Mouse (Mus musculus) adrenal gland, adult 8-10 months (tissue): ENCODE results near the gene Rab7b. TPM values are rescaled to one million over a fixed set of nuclear protein-coding genes. Genes with fewer than 3 reads are reported as not detected.

Source experiments
- DNase-seq: peaks from one replicate; pipeline ENCODE4 v3.0.0; 2022
- total RNA-seq, 4 experiments: library from RNA; stranded (reverse); gene quantifications; 2 replicates each; pipeline ENCODE4 v1.2.4; 2022

Rab7b gene
- 10 to 100 TPM in 2 of 4 experiments, 1 to 10 TPM in 2; 6.6 to 17.4 (median 11.0) TPM for total RNA-seq

DNA sequence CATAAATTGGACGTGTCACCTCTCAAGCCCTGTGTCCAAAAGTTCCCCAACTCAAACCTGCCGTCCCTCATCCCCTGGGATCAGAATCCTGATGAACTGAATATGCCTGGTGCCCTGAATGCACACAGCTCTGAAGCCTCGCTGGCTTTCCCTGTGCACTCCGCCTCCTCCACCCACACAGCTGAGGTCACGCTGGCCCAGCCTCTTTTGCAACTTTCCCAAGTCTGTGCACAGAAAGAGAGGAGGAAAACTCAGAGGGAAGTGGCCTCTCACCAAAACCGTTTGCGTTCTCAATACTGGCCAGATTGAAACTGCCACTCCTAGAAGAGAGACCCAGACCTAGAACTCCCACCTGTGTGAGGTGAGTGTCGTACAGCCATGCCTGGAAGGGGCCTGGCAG, at the start of gene Rab7b:
Gene Rab7b, plus strand, starts transcription at position 221 of the 400 bp plus-strand sequence.
- peak; percentile 58 for DNase-seq

DNA sequence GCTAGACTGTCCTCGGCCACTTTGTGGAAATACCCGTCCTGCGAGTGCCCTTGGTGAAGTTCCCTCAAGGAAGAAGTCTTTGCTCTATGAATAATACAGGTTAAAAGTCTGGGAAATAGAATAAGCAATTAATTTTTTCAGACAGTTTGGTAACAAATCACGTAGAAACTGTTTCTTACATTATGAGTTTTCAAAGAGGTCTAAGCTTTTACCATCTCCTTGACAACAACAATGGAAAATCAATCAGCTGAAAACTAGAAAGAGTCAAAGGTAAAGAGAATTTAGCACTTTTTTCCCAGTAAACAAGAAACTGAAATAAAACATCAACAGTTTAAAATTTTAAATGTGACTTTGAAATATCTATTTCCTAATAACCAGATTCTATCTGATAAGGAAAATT, 48.4 kb upstream of the Rab7b start:
- no peak for DNase-seq

DNA sequence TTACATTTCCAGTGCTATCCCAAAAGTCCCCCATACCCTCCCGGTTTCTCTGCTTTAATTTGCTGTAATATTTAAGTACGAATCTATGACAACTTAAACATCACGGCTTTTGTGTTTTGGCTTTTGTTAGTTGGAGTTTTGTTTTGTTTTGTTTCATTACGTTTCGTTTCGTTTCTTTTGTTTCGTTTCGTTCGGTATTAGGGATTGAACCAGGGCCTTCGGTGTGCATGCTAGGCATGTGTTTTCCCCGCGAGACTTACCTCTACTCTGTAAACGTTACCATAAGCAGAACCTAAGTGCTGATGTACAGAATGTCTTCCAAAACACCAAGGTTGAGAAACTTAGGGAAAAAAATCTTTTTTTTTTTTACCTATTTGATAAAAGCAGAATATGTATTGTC, 46.9 kb upstream of the Rab7b start:
- no peak for DNase-seq

DNA sequence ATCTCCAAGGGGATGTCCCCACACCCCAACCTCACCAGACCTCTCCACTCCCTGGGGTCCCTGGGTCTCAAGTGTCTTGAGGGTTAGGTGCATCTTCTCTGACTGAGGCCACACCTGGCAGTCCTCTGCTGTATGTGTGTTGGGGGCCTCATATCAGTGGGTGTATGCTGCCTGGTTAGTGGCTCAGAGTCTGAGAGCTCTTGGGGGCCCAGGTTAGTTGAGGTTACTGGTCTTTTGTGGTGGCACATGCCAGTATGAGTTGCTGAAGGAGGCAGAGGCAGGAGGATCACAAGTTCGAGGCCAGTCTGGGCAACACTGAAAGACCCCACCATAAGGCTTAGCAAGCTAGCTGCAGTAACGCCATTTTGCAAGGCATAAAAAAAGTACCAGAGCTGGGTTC, 46.2 kb upstream of the Rab7b start:
- DNase-seq: no peak

DNA sequence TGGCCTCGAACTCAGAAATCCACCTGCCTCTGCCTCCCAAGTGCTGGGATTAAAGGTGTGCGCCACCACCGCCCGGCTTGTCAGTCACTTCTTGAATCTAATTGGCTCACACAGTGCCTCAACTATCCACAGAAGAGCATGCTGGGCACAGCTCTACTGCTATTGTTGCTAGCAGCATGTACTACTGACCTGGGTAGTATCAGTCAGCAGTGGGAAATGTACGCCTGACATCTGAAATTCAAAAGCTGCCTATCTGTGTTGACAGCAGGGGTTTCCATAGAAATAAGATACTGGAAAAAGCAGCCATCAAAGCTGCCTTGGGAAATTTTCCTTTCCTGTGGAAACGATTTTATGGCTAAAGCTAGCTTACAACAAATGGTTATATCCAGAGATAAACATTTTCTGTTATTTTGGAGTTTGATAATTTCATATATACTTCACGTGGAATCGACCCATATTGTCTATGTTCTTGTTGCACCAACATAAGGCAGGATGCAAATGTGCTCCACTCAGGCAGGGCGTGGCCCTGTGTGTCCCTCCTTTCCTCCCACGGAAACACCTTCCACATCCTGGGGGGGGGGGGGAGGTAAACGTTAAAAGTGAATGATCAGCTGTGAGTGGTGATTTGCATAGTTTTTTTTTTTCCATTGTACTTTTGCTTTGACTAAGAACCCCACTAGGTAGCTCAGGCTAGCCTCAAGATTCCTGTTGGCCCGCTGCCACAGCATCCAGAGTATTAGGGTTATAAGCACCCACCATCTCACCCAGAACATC, 35.6 kb upstream of the Rab7b start:
- DNase-seq: no peak

DNA sequence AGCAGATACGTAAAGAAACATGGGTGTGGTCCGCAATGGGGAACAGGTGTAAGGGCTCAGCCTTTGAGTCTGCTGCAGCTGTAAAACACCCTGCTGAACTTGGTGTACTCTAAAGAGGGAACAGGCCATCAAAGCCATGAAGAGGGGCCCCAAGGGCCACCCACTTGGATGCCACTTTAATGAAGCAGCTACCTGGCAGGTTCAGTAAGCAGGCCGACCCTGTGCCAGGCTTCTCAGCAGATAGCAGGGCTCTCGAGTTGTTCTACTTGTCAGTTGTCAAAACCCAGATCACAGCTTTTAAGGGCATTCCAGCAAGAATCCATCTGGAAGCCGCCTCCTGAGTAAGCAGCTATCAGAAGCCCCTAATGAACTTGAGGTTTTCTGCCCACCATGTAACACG, 32.9 kb upstream of the Rab7b start:
- DNase-seq: no peak

DNA sequence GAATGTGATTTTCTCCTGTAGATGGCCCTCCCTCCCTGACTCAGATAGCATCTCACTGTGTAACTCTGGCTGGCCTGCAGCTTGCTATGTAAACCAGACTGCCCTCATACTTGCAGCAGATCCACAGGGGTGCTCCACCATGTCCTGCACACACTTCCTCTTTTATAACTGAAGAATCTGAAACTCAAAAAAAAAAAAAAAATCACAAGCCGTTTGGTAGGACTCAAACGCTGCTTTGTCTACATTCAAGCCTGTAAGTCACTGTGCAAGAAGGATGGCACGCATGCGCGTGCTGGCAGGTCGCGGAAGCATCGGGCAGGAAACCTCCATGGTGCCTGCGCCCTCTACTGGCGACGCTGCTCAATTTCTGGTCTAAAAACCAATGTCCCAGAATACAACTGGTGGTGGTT, 30.5 kb upstream of the Rab7b start:
- DNase-seq: peak; percentile 78

DNA sequence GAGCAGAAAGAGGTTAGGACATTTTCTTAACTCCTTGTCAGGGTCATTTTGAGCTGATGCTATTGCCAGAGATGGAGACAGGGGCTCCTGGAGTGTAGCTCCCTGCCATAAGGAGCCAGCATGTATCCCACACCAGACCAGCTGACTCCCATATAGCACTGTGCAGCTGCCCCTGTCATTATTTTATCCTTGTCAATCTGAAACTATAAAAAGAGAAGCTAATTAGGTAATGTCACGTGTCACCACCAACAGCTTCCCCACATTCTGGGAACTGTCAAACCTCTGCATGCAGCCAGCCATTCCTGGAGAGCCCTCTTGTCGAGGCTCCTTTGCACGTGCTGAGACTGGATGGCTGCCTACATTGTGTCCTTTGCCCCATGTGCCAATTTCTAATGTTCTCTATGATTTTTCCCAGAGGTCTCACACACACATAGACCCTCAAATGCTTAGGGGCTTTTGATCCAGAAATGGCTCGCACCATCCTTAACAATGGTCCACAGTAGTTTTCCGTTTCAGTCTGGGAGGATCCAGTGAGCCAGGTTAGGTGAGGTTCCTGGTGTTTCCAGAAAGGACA, 28.9 kb upstream of the Rab7b start:
- no peak for DNase-seq

DNA sequence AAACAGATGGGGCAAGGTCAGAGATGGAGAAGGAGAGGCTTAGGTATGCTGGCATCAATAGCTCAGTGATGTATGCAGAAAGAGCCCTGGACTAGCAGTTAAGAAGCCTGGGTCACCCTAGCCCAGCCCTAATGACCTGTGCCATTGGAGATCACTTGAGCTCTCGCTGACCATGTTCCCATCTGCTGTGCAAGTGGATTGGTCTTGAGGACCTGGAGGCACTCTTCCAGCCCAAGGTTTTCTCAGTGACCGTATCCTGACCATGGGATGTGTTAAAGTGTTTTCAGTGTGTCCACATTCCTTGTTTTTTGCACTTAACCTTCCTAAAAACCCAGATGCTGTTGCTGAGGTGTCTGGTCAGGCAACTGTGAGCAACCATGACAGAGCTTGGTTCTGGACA, 28.2 kb upstream of the Rab7b start:
- no peak for DNase-seq

DNA sequence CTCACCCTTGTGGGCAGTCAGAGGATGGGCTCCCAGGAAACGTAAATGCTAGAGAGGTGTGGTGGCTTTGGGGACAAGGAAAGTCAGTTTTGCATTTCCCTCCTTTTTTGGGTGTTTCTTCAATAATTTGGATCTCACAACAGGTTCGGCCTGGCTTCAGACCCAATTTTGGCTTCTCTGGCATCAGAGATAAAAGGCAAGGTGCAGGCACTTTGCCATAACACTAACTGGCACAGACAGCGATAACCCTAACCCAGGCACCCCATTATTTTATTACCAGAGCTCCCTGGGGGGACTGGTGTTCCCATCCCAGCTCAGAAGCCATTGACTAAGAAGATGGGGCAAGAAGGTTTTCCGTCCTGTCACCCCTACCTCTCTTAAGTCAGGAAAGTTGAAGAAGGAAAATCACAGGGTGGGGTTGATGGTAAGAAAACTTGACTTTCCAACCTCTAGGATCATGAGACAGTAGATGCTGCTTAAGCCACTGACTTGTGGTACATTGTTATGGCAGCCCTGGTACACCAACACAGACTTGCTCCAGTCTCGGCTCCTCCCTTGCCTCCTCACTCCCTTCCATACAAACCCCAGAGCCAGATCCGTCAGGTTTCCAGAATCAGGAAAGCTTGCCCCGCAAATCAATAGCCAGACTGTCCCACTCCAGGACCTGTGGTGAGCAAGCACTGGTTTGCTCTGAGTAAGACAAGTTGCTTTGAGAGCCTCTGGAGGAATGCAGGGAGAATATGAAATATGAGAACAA, 27.6 kb upstream of the Rab7b start:
- DNase-seq: no peak

DNA sequence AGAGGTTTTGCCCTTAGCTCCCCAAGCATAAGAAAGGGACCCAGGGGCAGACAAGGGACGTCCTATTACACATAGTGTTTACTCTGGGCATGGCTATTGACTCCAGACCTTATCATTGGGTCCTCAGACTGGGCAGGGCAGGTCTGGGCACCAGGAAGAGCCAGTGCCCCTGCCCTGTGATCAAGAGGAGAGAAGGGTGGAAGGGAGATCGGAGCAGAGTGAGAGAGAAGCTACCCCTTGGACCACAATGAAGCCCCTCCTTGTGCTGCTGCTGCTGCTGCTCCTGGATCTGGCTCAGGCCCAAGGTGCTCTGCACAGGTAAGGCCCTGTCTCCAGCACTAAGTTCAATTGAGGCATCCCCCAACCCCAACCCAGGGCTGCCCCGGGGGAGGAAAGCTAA, 26.7 kb upstream of the Rab7b start:
- no peak for DNase-seq

DNA sequence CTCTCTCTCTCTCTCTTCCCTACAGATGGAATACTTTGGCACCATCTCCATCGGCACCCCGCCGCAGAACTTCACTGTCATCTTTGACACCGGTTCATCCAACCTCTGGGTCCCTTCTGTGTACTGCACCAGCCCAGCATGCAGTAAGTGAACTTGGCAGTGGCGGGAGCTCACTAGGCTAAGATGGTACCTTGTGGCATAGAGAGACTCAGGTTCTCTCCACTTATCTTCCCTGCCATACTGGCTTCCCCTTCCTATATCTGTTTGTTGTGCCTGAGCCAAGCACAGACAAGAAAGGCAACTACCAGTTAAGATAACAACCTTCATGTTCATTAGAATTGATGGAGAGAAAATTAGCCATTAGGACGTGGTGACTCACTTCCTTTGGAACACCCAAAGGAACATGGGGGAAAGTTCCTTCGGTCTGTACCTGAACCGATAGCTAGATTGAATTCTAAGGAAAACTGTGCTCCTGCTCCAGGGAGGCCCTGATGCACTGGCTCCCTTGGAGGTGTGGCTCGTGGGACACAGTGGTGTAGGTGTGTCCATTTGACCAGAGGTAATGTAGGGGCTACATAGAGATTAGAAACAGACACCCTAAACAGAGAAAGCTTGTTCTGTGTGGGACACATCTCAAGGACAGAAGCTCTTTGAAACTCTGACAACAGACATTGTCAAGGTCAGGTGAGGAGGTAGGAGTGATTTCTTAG, 25.1 kb upstream of the Rab7b start:
- no peak for DNase-seq

DNA sequence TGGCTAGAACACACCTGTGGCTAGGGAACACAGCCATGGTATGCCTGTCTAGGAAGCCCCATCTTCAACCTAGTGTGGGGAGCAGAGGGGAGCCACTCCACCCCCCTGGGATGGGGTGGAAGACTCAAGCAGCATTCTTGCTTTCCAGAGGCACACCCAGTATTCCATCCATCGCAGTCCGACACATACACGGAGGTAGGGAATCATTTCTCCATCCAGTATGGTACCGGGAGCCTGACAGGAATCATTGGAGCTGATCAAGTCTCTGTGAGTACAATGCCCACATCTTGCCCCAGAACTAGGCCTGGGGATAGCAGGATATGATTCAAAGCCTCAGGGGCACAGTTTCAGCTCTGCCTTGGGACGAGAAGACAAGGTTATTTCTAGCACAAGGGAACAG, 24.4 kb upstream of the Rab7b start:
- no peak for DNase-seq

DNA sequence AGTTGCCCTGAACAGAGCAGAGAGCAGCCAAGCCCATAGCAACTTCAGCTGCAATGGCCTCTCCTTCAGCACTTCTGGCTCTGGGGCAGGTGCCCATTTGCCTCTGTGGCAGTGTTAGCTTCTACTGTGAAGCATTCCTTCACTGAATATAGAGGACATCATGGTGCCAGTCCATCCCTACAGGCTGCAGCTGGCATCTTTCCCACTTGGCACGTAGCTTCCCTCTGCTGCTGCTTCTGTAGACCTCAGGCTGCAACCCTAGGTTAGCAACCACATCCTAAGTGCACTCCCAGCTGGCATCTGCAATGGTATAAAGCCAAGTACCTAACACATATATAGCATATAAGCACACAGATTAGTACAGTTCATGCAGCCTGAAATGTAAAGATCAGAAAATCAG, 22.6 kb upstream of the Rab7b start:
- no peak for DNase-seq

DNA sequence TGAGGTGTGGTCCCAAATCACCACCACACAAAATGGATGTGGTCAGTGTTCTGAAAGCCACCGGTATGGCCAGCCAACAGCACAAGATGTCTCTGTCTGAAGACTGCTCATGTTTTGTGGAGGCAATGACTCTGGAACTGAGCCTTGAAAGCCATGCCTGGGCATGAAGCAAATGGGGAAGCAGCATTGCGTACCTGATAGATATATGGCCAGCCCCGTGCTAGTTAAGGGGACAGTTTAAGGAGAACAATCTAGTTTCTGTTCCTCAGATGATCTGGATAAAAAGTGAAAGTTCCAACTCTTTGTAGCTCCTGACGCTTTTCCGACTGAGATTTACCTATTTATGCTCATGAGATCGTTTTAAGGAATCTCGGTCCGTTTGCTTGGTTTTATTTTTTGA, 17.4 kb upstream of the Rab7b start:
- DNase-seq: no peak

DNA sequence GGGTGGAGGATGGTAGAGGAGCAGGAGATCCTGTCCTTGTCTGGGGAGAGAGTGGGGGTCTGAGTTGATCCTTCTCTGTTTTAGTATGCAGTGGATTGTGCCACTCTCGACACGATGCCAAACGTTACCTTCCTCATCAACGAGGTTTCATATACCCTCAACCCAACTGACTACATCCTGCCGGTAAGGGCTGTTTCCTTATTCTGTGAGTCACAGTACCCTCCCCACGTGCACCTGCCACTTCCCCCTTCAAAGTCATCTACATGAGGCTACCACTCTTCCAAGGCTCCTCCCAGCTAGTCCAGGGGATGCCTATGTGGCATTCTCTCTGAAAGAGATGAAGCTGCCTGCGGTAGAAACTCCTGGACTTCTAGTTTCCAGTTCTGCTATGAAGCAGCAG, 16.1 kb upstream of the Rab7b start:
- DNase-seq: no peak

DNA sequence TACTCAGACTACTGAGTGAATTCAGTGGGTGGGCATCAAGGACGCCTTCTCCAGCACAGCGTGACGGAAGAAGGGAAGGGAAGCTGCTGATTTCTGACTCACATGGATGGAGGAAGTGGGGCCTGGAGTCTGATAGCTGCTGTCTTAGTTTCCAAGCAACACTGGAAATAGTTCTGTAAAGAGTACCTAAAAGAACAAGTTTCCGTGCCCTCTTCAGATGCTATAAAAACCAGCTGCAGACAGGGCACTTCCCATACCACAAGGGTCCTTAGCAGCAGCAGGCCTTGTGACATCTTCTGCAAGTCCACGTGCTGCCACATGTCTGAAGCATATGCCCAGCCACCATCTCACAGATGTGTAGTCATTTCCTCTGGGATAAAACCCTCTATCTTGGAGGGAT, 8.9 kb upstream of the Rab7b start:
- DNase-seq: no peak

DNA sequence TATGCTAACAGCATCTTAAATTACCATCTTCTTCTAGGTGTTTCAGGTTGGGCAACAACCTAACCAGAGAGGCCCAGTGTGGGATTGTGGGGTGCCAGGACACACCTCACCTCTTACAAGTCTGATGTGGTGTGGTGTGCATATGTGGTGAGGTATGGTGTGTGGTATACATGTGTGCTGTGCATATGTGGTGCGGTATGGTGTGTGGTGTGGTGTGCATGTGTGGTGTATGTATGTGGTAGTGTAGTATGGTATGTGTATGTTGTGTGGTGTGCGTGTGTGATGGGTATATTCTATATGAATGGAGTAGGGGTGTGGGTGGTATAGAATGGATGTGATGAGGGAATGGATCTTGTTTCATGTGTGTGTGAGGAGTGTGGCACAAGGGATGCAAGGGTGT, 756 bp upstream of the Rab7b start:
- DNase-seq: no peak

DNA sequence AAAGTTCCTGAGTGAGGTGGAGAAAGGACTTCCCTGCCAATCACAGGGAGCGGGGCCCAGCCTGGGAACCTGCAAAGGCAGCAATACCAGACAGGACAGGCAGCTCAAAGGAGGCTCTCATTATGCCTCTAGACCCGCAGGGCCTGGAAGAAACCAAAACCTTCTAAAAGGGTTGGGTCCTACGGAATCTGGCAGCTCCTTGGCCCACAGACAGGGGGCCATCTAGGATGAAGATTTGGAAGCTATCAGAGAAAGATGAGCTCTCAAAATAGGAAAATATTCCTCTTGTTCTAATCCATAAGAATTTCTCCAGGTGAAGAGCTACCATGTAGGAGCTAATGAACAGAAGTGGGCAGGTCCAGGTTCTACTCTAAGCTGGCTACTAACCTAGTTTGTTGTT, 521 bp downstream of the Rab7b start:
- no peak for DNase-seq

DNA sequence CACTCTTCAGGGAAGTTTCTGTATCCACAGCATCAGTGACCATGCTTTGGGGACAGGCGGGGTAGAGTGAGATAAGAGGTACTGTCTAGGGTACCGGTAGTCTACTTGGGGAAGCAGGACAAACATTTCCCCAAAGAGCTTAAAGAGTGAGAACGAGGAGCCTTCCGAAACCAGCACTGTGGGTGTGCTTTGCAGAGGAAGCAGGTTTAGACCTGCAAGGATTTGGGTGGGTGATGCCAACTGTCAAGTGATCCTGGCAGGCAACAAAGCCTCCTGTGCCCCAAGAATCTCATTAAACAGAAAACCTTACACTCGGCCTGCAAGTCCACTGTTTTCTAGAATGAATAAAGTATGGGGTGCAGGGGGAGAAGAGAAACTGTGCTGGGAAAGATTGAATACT, 1.4 kb downstream of the Rab7b start:
- DNase-seq: no peak

DNA sequence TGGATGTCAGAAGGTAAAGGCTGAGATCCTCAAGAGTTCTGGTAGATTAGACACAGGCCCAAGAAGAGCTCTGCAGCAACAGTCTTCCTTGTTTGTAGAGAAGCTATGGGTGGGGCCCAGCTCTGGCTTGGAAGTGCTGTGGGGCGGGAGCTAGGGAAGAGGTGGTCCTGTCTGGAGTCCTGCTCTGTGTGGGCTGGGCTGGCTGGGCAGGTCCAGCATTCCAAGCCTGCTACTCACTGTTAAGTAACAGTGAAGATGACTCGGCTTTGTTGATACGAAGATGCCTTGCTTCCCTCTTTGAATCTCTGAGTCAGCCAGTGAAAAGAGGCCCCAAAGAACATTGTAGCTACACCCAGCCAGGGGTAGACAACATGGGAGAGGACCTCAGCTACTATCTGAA, 1.9 kb downstream of the Rab7b start:
- DNase-seq: peak; percentile 51

DNA sequence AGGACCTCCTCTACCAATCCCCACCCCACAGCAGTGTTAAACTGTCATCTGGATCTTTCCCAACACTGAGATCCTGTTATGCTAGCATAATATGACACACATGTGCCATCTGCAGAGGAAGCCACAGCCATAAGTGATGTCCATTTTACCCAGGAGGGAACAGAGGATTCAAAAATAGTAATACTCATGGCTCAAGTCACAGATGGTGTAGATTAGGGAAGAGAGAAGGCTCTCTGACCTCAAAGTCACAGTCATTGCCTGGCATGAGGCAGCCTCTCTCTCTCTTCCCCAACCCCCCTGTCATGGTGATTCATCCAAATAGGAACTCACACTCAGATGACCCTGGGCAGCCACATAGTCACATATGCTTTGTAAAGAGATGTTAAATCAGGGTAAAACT, 2.9 kb downstream of the Rab7b start:
- peak; percentile 57 for DNase-seq

DNA sequence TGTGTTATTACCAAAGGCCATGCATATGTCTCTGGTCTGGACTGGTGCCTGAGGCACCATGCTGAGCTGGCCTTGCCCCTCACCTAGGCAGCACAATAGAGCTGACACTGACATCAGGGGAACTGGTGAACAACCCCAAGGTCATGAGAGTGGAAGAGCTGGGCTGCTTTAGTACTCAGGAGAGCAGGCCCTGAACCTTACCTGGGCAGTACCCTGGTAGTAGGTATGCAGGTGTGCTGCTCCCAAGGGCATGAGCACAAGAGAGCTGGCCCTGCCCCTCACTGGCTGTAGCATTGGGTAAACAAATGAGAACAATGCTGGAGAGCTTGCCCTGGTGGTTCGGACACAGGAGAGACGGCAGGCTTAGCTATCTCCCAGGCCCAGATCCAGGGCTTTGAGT, 6.8 kb downstream of the Rab7b start:
- DNase-seq: no peak
